Mouse (Mus musculus) thymus, adult 2 months (tissue): Measurements from ENCODE around the gene Bag5.

Experiments used
- CTCF ChIP-seq: fragments of 200-500 bp; IDR thresholded peaks from 2 replicates; pipeline ENCODE4 v1.5.1; 2012; ENCODE audit warnings: mild to moderate bottlenecking, control low read depth, low read length, moderate library complexity, borderline replicate concordance; ENCODE audit not compliant: control insufficient read depth, poor library complexity, insufficient read depth; ENCODE audit errors: extremely low read depth
- POLR2A ChIP-seq: fragments of 200-500 bp; IDR thresholded peaks from 2 replicates; pipeline ENCODE4 v1.6.1; 2012; ENCODE audit warnings: mild to moderate bottlenecking, low read length, control low read depth, moderate library complexity; ENCODE audit not compliant: control insufficient read depth, poor library complexity, insufficient read depth; ENCODE audit errors: extremely low read depth

DNA sequence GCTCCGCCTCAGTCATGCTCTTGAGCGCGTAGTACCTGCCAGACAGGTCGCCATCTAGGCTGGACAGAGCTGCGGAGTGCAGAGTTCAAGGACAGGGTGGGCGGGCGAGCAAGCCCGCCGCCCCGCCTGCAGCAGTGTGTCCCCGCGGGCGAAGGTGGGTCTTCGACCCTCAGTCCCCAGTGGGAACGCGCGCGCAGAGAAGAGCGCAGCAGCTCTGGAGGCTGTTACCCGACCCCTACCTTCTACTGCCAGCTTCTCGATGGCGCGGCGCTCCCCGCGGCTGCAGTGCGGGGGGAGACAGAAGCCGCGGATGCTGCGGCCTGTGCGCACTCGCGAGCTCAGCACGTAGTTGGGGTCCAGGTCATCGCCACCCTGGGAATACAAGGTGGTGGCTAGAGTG is 42.1 kb downstream of the Bag5 start:
- TF ChIP-seq POLR2A (no peak), CTCF (no peak)
